Mouse (Mus musculus) thymus, adult 2 months (tissue): ENCODE data around the gene Mfap2. TPM values are rescaled to one million over a fixed set of nuclear protein-coding genes. Genes with fewer than 3 reads are reported as not detected.
A peak's percentile ranks its signal among the peaks of the same experiment; 100 is the strongest.

Experiments
- DNase-seq: peaks from one replicate; pipeline ENCODE4 v3.0.0; 2021
- H3K27ac ChIP-seq: fragments of 200-500 bp; 2 replicates; pipeline ENCODE4 v1.5.1; 2012; ENCODE audit warnings: low read length, control low read depth; ENCODE audit not compliant: control insufficient read depth, insufficient read depth
- H3K27me3 ChIP-seq: fragments of 200-500 bp; 2 replicates; pipeline ENCODE4 v1.6.1; 2012; ENCODE audit warnings: mild to moderate bottlenecking, low read length, moderate library complexity, mixed read lengths; ENCODE audit not compliant: control insufficient read depth, insufficient read depth
- H3K36me3 ChIP-seq: fragments of 200-500 bp; 2 replicates; pipeline ENCODE4 v1.6.1; 2012; ENCODE audit warnings: mild to moderate bottlenecking, low read length, moderate library complexity; ENCODE audit not compliant: control insufficient read depth, insufficient read depth
- H3K4me1 ChIP-seq: fragments of 200-500 bp; replicated peaks from 2 replicates; pipeline ENCODE4 v1.6.1; 2012; ENCODE audit warnings: low read length; ENCODE audit not compliant: control insufficient read depth, insufficient read depth
- H3K4me3 ChIP-seq: fragments of 200-500 bp; 2 replicates; pipeline ENCODE4 v1.5.1; 2012; ENCODE audit warnings: mild to moderate bottlenecking, low read length, control low read depth, moderate library complexity; ENCODE audit not compliant: control insufficient read depth, insufficient read depth
- CTCF ChIP-seq: fragments of 200-500 bp; IDR thresholded peaks from 2 replicates; pipeline ENCODE4 v1.5.1; 2012; ENCODE audit warnings: mild to moderate bottlenecking, control low read depth, low read length, moderate library complexity, borderline replicate concordance; ENCODE audit not compliant: control insufficient read depth, poor library complexity, insufficient read depth; ENCODE audit errors: extremely low read depth
- POLR2A ChIP-seq: fragments of 200-500 bp; IDR thresholded peaks from 2 replicates; pipeline ENCODE4 v1.6.1; 2012; ENCODE audit warnings: mild to moderate bottlenecking, low read length, control low read depth, moderate library complexity; ENCODE audit not compliant: control insufficient read depth, poor library complexity, insufficient read depth; ENCODE audit errors: extremely low read depth
- WGBS: fragments of 180-500 bp; shearing (Covaris S2); methylation state at CpG from one replicate; pipeline ENCODE4 v1.1.7; 2018; 5-methylcytosine and 5-hydroxymethylcytosine counted together
- polyA plus RNA-seq: library from polyadenylated mRNA; depleted of rRNA; stranded (reverse); fragments of >200 nt; gene quantifications from 2 replicates; pipeline ENCODE4 v1.2.3, GENCODE M21; 2012

Mfap2 gene
- polyA plus RNA-seq, 1 experiment, result 6.1 TPM

GRCm38 (mm10) chr4:140986711-140987395 is 23.4 kb upstream of the Mfap2 start, which contains the start of gene Atp13a2:
Atp13a2 (plus strand) TSS chr4:140986873.
- Histone ChIP-seq H3K4me3 (peak within 1 kb of the TSS; percentile 64), H3K27ac (no peak within 1 kb of the TSS), H3K27me3 (no peaks in the 10 kb centered on the region), H3K4me1 (peaks cover 40% of the 10 kb centered on the region), H3K36me3 (no peaks in the 10 kb centered on the region)
- peak; percentile 93 for DNase-seq
- TF ChIP-seq CTCF (peak; percentile 41; the same call in 1 of the 2 replicates), POLR2A (peak; percentile 45; the same call in 1 of the 2 replicates)
- under 1% methylated on average over 58 of the region's 58 CpGs for WGBS

- Histone ChIP-seq H3K4me1 (peaks cover 39% of the 10 kb centered on the region), H3K27ac (no peak overlapping the region), H3K36me3 (no peaks in the 10 kb centered on the region), H3K4me3 (peak overlapping the region; percentile 64), H3K27me3 (no peaks in the 10 kb centered on the region)
- 2% methylated on average over 7 of the region's 7 CpGs for WGBS
- TF ChIP-seq POLR2A, result no peak
- TF ChIP-seq CTCF, result no peak
- no peak for DNase-seq
These were observed 22.7 kb upstream of the Mfap2 start for GRCm38 (mm10) chr4:140987476-140987875.

GRCm38 (mm10) chr4:140988706-140989290 is 21.4 kb upstream of the Mfap2 start:
- Histone ChIP-seq H3K4me3 (no peak overlapping the region), H3K36me3 (0 out of 2 replicates have a peak, but pooled peaks cover 3% of the 10 kb centered on the region), H3K4me1 (peaks cover 26% of the 10 kb centered on the region), H3K27me3 (no peaks in the 10 kb centered on the region), H3K27ac (no peak overlapping the region)
- DNase-seq, result no peak
- TF ChIP-seq POLR2A (no peak), CTCF (no peak)
- 28% methylated on average over 7 of the region's 7 CpGs for WGBS

GRCm38 (mm10) chr4:140989447-140989846 is 20.8 kb upstream of the Mfap2 start:
- Histone ChIP-seq H3K36me3 (0 out of 2 replicates have a peak, but pooled peaks cover 3% of the 10 kb centered on the region), H3K27me3 (no peaks in the 10 kb centered on the region), H3K4me1 (peaks cover 26% of the 10 kb centered on the region), H3K4me3 (no peak overlapping the region), H3K27ac (no peak overlapping the region)
- DNase-seq, result no peak
- TF ChIP-seq POLR2A (no peak), CTCF (no peak)
- 38% methylated on average over 14 of the region's 14 CpGs for WGBS

- peaks cover 20% of the 10 kb centered on the region for H3K4me1 ChIP-seq
- peaks cover 7% of the 10 kb centered on the region for H3K36me3 ChIP-seq
- DNase-seq, result no peak
- no peaks in the 10 kb centered on the region for H3K27me3 ChIP-seq
- 98% methylated on average over 20 of the region's 20 CpGs for WGBS
- no peak overlapping the region for H3K4me3 ChIP-seq
- no peak overlapping the region for H3K27ac ChIP-seq
- TF ChIP-seq POLR2A, result no peak
- no peak for TF ChIP-seq CTCF
These were observed 18.0 kb upstream of the Mfap2 start for GRCm38 (mm10) chr4:140992215-140992614.

GRCm38 (mm10) chr4:140993846-140994245 is 16.4 kb upstream of the Mfap2 start:
- Histone ChIP-seq H3K36me3 (peaks cover 9% of the 10 kb centered on the region), H3K4me1 (peaks cover 9% of the 10 kb centered on the region), H3K27ac (no peak overlapping the region), H3K4me3 (no peak overlapping the region), H3K27me3 (no peaks in the 10 kb centered on the region)
- 94% methylated on average over 8 of the region's 8 CpGs for WGBS
- TF ChIP-seq CTCF, result no peak
- no peak for TF ChIP-seq POLR2A
- no peak for DNase-seq
